Mouse (Mus musculus) kidney, postnatal 14 days (tissue): ENCODE measurements around the gene Zcchc4.

Experiments used
- DNase-seq: peaks from one replicate; pipeline ENCODE4 v3.0.0; 2022; ENCODE audit warnings: mixed read lengths

Gene Zcchc4

DNA sequence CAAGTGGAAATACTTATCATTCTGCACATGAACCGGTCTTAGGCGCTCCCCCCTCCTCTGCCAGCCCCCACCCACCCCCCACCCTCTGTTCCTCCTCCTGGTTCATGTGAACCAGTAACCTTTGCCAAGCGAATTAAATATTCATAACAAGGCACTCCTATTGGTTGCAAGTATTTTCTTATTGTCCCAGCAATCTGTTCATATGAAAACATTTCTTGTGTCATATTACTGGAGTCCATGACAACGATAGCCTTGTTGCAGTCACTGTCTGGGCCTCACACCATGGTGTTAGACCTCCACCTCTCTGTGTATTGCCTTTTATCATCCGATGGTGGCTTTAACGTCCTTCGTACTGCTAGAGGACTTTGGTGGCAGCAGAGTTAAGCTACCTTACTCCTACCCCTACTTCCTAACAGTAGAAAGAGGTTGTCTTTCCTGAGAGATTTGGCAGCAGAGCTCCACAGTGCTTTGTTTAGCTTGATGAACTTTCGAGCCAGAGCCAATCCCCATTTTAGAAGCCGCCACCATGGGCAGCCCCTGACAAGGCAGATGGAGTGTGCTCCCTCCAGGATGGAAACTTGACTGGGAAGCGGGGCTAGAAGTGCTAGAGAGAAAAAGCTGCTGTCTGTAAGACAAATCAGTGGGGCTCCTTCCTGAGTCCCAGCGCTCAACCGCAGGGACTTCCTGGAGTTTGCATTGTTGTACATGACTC is 24.2 kb downstream of the Zcchc4 start:
- DNase-seq, result no peak

DNA sequence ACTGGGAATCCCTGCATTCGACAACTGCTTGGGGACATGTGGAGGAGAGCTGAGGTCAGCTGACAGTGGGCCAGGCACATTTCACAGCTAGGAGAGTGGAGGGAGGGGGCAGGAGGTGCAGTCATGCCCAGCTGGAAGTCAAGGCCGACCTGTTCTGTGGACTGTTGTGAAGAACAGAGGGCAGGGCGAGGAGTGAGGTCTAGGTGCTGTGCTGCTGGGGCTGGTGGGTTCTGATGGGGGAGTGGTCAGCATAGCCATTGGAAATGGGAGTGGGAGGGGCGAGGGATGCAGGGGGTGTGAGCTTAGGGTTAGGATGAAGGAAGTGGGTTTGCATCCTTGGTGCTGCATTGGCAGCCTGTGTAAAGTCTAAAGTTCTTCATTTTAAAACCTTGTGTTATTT is 30.6 kb downstream of the Zcchc4 start:
- no peak for DNase-seq

DNA sequence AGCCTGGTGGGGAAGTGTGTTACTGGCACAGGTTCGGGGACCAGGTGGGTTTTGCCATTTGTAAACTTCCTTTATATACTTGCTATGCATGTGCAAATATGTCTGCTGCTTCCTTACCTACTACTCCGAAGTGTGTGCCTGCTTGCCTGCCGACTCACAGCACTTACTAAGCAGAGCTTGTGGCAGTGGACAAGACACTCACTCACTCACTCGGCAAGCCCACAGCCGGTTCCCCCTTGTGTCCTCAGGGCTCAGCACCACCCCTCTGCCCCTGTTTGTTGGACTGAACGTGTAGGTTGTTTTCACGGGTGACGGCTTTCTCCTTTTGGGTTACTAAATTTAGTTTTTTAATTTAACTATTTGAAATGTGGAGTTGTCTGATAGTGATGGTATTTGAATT is 31.1 kb downstream of the Zcchc4 start:
- no peak for DNase-seq

DNA sequence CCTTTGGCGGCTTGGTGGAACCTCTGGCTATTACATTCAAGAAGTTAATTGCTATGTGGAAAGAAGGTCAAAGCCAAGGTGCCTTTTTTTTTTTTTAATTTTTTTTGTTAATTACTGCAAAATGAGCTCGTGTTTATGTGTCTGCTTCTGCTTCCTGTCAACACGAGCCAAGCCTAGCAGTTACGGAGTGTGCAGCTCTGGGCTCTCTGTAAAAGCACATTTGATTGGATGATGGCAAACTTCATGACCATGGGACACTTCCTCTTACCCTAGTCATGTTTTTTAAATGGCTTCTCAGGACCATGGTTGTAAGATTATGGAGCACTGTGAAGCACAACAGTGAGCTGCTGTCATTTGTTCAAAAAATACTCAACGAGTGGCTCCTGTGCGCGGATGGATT is 31.8 kb downstream of the Zcchc4 start:
- DNase-seq, result no peak

DNA sequence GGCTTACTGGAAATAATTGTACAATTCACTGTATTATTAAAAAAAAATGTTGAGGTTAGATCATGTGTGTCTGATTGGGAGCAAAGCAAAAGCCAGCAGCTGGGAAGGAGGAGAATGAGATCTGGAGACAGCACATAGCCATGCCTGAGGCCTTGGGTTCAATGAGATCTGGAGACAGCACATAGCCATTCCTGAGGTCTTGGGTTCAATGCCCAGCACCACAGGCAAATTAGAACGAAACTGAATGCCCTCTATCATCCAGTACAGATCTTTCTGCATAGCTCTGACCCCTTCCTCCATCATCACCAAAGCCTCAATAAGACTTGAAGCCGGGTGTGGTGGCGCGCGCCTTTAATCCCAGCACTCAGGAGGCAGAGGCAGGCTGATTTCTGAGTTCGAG is 35.2 kb downstream of the Zcchc4 start:
- no peak for DNase-seq

DNA sequence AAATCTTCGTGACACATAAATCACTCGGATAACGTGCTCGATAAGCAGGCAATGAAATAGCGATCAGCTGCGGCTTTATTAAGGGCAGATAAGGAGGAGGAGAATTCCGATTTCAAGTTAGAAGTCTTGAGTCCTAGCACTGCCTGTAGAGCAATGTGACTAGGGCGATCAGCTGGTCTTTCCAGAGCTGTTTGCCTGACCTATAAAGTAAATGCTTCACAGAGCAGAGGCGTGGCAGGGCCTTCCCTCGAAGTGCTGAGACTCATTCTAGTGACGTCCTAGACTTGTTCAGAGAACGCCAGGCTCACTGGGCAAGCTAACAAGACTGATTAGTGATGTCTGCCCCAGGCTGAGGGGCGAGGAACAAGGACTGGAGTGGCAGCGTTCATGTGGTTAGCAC is 35.8 kb downstream of the Zcchc4 start:
- no peak for DNase-seq

DNA sequence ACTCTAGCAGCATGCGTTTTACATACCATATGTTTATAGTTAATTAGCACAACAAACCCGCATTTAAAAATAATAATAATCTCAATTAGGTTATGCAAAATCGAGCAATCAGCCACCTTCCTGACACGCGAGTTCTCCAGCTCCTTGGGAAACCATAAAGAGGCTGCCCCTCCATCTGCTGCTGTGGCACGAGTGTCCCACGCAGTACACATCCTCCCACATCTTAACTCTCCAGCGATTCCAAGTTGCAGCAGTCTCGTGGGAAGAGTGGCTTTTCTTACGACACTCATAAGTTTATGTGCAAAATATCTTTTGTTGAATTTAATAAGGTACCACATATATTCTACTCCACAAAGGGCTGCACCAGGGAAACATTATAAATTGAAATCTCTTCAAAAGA is 37.2 kb downstream of the Zcchc4 start:
- DNase-seq, result no peak

DNA sequence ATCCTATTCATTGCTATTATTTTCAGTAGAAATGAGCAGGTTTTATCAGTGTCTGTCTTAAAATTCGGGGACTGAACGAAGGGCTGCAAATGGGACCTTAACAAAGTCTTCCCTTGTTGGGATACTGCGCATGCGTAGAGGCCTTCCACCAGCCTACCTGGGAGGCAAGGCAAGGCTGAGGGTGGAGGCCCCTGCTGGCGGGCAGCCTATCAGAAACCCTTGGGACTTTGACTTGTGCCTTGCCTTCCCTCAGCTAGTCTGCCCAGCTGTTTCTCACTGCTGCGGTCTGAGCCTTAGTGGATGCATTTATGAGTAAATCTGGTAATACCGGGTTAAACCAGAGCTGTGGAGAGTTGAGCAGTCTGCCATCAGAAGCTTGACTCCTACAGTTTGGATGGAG is 38.1 kb downstream of the Zcchc4 start:
- DNase-seq, result no peak

DNA sequence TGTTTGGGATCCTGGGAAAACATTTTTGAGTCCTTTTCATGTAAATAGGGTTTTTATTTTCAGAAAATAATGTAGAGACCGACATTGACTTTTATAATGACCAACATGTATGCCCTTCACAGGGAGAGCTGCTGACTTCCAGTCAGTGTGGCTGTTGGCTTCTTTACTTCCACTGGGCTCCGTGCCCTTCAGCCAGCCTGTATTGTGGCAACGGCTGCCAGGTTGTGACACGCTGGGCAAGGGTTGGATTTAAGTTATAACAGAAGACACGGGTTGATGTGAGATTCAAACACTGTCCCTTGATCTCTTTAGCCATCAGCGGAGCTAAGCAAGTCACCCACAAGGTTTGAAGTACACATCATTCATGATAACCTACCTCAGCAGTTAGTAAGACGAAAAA is 43.5 kb downstream of the Zcchc4 start:
- DNase-seq, result no peak

DNA sequence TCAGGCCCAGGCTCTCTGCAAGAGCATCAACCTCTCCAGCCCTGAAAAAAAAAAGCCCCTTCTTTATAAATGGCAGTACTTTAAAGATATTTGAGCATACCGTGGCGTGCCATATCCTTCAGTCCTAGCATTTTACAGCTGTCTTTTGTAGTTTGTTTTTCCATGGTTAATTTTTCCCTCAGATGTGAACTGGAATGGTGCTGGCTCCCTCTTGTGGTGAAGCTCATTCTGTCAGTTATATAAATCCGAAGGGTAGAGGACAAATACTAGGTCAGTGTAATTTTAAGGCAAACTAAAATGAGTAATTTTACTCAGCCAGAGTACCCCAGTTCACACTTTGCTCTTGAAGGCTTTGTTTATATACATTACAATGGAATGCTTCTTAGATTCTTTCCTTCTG is 46.5 kb downstream of the Zcchc4 start:
- DNase-seq, result peak; percentile 68

DNA sequence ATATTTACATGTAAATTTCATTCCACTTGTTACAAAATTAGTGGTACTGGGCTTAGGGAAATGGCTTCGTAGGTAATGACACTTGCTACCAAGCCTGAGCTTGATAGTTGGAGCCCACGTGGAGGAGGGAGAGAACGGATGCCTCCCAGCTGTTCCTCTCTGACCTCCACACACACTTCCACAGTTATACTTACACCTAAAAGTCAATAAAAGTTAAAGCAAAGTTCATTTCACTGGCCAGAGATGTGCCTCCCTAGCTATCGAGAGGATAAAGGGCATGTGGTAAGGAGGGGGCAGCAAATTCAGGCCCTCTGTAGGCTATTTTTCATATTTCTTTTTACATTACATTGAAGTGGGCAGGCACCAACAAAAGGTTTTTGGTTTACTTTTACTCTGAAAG is 52.7 kb downstream of the Zcchc4 start:
- DNase-seq, result no peak

DNA sequence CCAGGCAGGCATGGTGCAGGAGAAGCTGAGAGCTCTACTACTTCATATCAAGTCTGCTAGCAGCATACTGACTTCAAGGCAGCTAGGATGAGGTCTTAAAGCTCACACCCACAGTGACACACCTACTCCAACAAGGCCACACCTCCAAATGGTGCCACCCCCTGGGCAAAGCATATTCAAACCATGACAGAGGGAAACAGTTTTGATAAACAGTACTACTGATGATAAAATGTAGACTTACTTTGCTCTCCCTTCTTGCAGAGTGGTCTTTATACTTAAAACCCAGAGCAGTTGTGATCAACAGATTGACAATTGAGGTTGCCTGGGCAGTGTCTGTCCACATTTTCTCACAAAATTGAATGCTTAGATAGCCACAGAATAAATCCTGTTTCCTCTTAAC is 57.8 kb downstream of the Zcchc4 start:
- DNase-seq, result peak; percentile 12

DNA sequence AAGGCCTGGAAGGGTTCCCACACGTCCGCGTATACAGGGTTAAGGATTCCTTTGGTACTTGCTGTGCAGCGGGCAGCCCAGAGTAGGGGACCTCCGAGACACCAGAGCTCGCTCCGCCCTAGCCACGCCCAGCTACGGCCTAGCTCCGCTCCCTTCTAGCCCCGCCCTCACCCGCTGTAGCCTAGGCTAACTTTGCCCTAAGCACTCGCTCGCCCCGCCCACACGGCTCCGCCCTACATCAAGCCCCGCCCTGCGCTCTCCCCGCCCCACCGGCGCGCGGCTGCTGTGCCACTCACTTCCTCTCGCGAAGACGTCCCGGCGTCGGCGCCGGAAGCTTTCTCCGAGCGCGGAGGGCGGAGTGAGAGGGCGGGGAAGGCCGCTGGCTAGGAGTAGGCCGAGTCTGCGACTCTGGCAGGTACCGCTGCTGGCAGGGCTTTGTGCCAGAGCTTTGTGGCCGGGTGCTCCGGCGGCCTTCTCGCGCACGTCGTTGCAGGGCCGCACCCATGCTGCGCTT is 58.6 kb downstream of the Zcchc4 start, which contains the start of gene Anapc4:
Gene Anapc4 (plus strand): TSS at position 252 of the 514 bp plus-strand sequence.
- peak; percentile 100 for DNase-seq

DNA sequence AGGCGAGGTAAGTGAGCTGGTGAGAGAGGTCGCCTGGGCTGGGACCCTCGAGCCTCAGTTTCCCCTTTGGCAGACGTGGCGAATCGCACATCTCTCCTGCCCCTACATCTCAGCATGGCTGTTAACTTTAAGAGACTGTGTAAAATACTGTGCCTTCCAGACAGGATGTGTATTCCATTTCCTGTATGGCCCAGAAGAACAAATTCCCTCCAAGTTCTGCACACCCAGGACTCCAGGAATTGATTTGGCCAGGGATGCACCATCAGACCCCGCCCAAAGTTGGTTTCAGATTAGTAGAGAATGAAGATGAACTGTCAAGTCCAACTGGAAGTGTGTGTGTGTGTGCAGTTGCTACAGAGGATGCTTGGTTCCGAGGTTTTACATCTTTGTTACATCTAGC is 59.2 kb downstream of the Zcchc4 start:
- DNase-seq, result no peak

DNA sequence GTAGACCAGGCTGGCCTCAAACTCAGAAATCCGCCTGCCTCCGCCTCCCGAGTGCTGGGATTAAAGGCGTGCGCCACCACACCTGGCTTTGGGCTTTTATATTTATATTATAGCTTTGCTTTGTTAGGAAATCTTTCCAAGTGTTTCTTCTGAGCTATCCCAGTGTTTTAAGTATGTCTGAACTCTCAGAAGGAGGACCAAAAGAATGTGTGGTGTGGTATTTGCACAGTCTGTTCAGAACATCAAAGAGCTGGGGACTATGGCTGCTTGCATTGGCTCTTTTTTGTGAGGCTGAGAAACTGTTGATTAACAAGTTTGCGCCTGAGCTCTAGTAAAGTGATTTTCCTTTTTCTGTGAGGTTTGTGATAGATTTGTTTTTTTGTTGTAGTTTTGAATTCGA is 69.1 kb downstream of the Zcchc4 start:
- no peak for DNase-seq

DNA sequence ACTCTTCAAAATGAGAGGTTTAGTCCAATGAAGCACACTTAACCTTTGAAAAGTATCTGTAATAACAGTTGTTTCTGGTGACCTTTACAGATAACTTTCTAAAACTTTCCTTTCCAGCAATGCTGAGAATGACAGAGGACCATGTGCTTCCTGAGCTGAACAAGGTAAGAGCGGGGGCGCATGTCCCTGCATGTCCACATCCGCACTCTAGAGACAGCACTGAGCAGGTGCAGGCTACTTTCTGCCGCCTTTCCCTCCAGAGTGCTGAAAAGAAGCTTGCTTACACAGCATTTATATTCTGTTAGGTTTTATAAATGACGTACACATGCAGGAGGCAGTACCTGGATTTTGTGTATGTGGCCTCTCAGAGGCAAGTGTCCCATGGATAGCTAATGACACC is 80.5 kb downstream of the Zcchc4 start:
- no peak for DNase-seq

DNA sequence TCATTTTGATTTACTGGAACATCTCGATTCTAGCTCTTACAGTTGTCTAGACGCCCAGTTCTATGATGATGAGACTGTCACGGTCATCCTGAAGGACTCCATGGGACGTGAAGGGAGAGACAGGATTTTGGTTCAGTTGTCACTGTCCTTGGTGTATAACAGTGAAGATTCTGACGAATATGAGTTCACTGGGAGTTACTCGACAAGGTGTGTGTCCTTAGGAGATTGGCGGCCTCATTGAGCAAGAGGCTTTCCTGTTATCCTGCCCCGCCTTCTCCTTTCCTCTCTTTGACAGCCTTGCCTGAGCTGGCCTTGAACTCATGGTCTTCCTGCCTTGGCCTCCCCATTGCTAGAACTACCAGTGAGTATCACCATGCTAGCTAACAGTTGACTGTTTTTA is 89.2 kb downstream of the Zcchc4 start:
- no peak for DNase-seq

DNA sequence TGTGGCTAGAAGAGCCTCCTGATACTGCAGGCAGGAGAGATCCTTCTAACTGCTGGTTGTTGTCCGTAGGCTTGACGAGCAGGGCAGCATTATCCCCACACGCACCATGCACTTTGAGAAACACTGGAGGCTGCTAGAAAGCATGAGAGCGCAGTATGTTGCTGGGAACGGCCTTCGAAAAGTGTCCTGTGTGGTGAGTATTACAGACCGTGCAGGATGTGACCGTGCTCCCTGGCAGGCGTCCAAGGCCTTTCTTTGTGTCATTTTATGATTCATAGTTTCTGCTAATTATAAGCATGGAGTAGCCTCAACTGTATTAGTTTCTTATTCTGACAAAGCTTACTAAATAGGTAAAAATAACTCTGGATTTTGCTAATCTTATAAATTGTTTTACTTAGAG is 90.6 kb downstream of the Zcchc4 start:
- peak; percentile 83 for DNase-seq

DNA sequence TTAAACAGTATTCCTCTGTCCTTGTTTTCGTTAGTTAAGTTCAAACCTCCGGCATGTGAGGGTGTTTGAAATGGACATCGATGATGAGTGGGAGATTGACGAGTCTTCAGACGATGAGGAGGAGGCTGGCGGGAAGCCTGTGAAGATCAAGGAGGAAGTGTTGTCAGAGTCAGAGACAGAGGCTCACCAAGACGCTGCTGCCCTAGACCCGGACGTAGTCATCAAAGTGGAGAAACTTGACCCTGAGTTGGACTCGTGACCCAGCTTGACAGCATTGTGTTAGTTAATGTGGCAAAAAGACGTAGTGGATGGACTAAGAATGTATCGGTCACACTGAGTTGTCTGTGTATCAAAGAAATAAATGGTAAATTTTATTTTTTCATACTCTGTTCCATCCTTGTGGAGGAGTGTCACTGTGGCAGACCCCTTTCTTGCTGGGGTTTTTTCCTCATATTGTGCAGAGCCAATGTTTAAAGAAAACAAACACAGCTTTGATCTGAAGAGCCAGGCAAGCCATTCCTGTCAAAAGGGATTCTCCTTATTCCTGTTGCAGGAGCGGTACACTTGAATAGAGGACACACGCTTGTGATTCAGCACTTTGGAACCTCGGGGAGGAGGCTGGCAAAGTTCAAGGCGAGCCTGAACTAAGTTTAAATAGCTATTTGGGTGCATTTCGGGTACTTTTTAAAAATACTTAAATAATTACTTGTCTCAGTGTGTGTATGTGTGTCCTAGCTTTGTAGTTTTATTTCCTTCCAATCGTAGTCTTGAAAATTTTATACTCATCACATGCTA is 91.3 kb downstream of the Zcchc4 start:
- DNase-seq, result no peak

DNA sequence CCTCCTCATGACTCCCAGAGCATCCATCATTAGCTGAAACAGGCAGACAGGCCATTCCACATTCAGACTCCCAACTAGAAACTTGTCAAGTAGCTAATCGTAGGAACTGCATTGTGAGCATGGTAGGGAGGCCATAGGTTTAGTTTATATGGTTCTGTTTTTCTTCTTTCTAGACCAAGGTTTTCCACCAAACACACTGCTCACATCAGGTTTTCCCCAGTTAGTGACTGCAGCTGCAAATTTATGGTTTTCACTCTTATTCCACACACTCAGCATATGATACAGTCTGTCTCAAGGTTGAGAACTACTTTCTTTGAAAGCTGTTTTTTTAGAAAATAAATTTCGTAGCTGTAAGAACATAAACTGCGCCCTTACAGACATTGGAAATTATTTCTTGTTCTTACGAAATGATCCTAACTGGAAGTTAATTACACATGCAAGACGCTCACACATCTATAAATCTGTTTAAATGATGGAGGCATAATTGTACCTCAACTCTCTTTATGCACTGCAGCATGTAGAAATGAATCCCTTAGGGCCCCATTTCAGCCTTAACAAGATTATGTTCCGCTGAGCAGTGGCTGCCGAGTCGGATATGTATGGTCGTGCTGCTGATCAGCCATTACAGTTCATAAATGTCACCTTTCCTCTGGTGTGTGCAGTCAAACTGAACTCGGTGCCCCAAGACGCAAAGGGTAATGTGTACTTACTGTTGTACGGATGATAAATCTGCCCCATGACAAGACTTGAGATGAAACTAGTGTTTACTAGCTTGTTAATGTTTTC is 93.9 kb downstream of the Zcchc4 start:
- no peak for DNase-seq

DNA sequence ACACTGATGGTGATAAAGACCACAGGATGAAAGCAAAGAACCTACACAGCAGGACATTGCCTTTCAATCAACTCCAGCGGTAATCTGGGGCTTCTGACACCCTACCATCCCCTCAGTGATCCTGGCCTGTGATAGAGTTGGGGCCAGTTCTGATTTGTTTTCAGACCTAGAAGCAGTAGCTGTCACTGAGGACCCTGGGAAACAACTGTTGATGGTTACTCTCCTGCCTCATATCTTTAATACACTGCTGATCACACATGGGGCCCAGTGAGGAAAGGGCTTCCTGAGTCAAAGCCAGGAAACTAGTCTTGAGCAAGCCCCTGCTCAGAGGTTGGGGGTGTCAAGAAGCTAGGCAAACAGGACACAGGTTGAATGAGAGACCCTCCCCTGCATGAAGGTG is 96.3 kb downstream of the Zcchc4 start:
- DNase-seq, result no peak

DNA sequence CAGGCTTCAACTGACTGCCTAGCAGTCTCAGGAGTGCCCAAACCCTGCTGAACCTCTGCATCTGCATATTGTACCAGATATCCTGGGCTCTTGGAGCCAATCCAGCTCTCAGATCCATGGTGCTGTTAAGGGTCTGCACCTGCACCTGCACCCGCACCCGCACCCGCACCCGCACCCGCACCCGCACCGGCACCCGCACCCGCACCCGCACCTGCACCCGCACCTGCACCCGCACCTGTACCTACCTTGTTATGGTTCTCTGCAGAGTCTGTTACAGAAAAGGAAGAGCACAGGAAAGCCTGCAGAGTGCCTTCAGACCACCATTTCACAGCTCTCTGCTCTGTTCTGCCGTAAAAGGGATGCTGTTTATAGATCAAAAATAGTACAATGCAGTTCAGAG is 96.8 kb downstream of the Zcchc4 start:
- DNase-seq, result no peak
